Mouse (Mus musculus): ENCODE results near the gene 4921504E06Rik.

GRCm38 (mm10) chr2:19562114-19562829 lies 8.6 kb upstream of the 4921504E06Rik start:
- TF ChIP-seq CTCF (IDR thresholded peaks at IDR 0.05; ENCODE audit: borderline replicate concordance, control insufficient read depth, extremely low read depth, insufficient read depth, low read length, poor library complexity) (no peak), POLR2A (IDR thresholded peaks at IDR 0.05; ENCODE audit: control insufficient read depth, extremely low read depth, insufficient read depth, low read length, poor library complexity) (no peak)
